Mouse (Mus musculus) embryonic facial prominence, embryonic 14.5 days (tissue): ENCODE measurements at regions not wholly inside any gene's neighbourhood (a gene's known extent, or its start where the extent isn't known, plus 50 kb on each side); places are given as distances from the start of the nearest gene placed in this dataset.

Experiments
- ATAC-seq: fragments of 200-750 bp; cut with Nextera tagmentation; 2 replicates; pipeline ENCODE4 v1.8.0; 2017; ENCODE audit warnings: low read depth, moderate number of reproducible peaks, moderate TSS enrichment
- DNase-seq: peaks from one replicate; pipeline ENCODE4 v3.0.0-alpha.2; 2015; ENCODE audit warnings: low spot score
- H3K27ac ChIP-seq: fragments of 300-500 bp; sonication (generic); replicated peaks from 2 replicates; pipeline ENCODE4 v1.5.1; 2014; ENCODE audit warnings: low read depth, mild to moderate bottlenecking, low read length, moderate library complexity
- H3K27me3 ChIP-seq: fragments of 300-500 bp; sonication (generic); replicated peaks from 2 replicates; pipeline ENCODE4 v1.6.1; 2014; ENCODE audit warnings: low read length; ENCODE audit not compliant: control insufficient read depth, insufficient read depth
- H3K36me3 ChIP-seq: fragments of 300-500 bp; sonication (generic); 2 replicates; pipeline ENCODE4 v1.6.1; 2014; ENCODE audit warnings: low read length, mixed read lengths; ENCODE audit not compliant: control insufficient read depth, insufficient read depth
- H3K4me1 ChIP-seq: fragments of 300-500 bp; sonication (generic); 2 replicates; pipeline ENCODE4 v1.6.1; 2014; ENCODE audit warnings: antibody characterized with exemption, low read length; ENCODE audit not compliant: control insufficient read depth, insufficient read depth
- H3K4me2 ChIP-seq: fragments of 300-500 bp; sonication (generic); 2 replicates; pipeline ENCODE4 v1.6.1; 2014; ENCODE audit warnings: low read depth, mild to moderate bottlenecking, low read length, moderate library complexity, mixed read lengths
- H3K4me3 ChIP-seq: fragments of 300-500 bp; sonication (generic); 2 replicates; pipeline ENCODE4 v1.5.1; 2014; ENCODE audit warnings: low read depth, mild to moderate bottlenecking, low read length
- H3K9ac ChIP-seq: fragments of 300-500 bp; sonication (generic); 2 replicates; pipeline ENCODE4 v1.6.1; 2014; ENCODE audit warnings: low read depth, mild to moderate bottlenecking, low read length, moderate library complexity, mixed read lengths
- H3K9me3 ChIP-seq: fragments of 300-500 bp; sonication (generic); 2 replicates; pipeline ENCODE4 v1.6.1; 2016; ENCODE audit warnings: low read length; ENCODE audit not compliant: control insufficient read depth
- WGBS: fragments of 180-500 bp; shearing (Covaris S2); extraction: QIAGEN DNeasy Blood & Tissue Kit; methylation state at CpG from one replicate; pipeline ENCODE4 v1.1.7; 2014; 5-methylcytosine and 5-hydroxymethylcytosine counted together

DNA sequence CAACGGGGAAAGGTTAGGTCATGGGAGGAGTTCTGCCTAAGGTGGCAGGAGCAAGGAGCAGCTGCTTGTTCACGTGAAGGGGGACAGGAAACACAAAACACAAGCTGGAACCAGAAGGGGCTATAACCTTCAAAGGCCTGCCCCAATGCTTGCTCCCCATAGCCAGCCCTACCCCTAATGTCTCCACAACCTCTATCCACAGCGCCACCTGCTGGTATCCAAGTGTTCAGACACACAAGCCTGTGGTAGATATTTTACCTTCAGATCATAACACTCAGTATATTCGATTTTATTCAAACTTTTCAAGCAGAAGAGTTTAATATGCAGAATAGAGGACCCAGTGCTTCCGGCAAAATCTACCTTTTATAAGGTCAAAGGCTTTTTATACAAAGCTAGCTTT is 124.0 kb downstream of the Tex36 start:
- Histone ChIP-seq H3K27ac (no peak overlapping the region), H3K4me2 (no peak overlapping the region)
- no peak for DNase-seq

DNA sequence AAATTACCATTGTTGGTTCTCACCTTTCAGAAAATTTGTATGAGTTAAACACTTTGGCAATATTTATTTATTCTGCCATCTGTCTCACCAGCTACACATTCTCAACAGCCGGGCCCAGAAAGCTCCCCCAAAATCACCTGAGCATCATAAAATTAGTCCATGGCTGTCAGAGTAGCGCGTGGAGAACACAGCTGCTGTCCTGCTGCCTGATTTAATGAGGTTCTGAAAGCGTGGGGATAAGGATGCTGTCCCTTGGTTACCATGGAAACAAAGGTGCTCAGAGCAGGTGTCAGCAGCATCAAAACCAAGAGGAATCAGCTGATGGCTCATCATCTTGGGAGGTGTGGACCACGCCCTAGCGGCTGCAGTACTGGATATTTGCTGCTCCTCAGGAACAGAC is 124.7 kb downstream of the Tex36 start:
- H3K4me1 ChIP-seq, result no peaks in the 10 kb centered on the region
- DNase-seq (no peak), ATAC-seq (no peak)
- no peak overlapping the region for H3K27ac ChIP-seq
- H3K4me3 ChIP-seq, result no peak overlapping the region
- H3K9ac ChIP-seq, result no peak overlapping the region
- no peaks in the 10 kb centered on the region for H3K9me3 ChIP-seq
- no peaks in the 10 kb centered on the region for H3K36me3 ChIP-seq
- no peak overlapping the region for H3K4me2 ChIP-seq
- WGBS, result 86% methylated on average over 6 of the region's 6 CpGs
- no peaks in the 10 kb centered on the region for H3K27me3 ChIP-seq

More for the DNA sequence above, 124.0 kb downstream of the Tex36 start:
- no peak for ATAC-seq
- Histone ChIP-seq H3K4me3 (no peak overlapping the region), H3K4me1 (no peaks in the 10 kb centered on the region), H3K9me3 (no peaks in the 10 kb centered on the region), H3K27me3 (no peaks in the 10 kb centered on the region), H3K9ac (no peak overlapping the region), H3K36me3 (no peaks in the 10 kb centered on the region)
- WGBS, result 82% methylated on average over 5 of the region's 5 CpGs

DNA sequence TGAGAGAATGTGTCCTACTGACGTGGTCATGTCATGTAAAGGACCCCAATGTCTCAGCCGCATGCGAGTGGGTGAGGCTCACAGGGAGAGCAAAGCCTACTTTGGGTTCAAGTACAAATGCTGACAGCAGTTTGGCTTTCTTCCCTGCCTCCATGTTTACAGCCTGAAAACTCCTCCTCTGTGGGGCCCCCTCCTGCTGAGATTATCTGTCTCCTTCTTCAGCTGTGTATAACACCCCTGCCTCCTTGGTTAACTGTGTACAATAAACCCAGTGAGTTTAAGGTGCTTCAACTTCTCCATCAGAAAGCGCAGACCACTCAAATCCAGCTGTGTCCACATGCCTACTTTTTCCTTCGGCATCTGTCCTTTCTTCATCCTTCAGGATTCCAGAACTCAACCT is 130.3 kb downstream of the Tex36 start:
- Histone ChIP-seq H3K4me2 (no peak overlapping the region), H3K9me3 (no peaks in the 10 kb centered on the region), H3K4me1 (peaks cover 21% of the 10 kb centered on the region; the same call in 1 of the 2 replicates), H3K36me3 (no peaks in the 10 kb centered on the region), H3K27me3 (no peaks in the 10 kb centered on the region), H3K27ac (no peak overlapping the region), H3K9ac (no peak overlapping the region), H3K4me3 (no peak overlapping the region)
- DNase-seq (no peak), ATAC-seq (no peak)
- WGBS, result 78% methylated on average over 5 of the region's 5 CpGs

DNA sequence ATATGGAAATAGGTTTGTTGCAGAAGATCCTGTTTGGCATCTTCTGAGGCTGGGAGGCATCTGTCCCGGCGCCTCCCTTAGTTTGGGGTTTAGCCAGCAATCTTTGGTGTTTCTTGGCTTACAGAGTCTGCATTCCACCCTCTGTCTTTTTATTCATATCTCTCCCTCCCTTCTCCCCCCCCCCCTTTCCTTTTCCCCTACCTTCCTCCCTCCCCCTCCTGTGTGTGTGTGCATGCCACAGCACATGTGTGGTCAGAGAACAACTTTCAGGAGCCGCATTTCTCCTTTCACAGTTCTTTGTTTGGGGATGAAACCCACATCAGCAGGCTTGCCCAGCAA is 131.4 kb downstream of the Tex36 start:
- H3K36me3 ChIP-seq, result no peaks in the 10 kb centered on the region
- H3K4me1 ChIP-seq, result peaks cover 21% of the 10 kb centered on the region; the same call in 1 of the 2 replicates
- H3K4me2 ChIP-seq, result no peak overlapping the region
- H3K27ac ChIP-seq, result no peak overlapping the region
- no peaks in the 10 kb centered on the region for H3K27me3 ChIP-seq
- H3K9ac ChIP-seq, result no peak overlapping the region
- ATAC-seq (peak; percentile 47; the same call in 1 of the 2 replicates), DNase-seq (peak; percentile 54)
- H3K4me3 ChIP-seq, result no peak overlapping the region
- H3K9me3 ChIP-seq, result no peaks in the 10 kb centered on the region
- 45% methylated on average over 3 of the region's 3 CpGs for WGBS

DNA sequence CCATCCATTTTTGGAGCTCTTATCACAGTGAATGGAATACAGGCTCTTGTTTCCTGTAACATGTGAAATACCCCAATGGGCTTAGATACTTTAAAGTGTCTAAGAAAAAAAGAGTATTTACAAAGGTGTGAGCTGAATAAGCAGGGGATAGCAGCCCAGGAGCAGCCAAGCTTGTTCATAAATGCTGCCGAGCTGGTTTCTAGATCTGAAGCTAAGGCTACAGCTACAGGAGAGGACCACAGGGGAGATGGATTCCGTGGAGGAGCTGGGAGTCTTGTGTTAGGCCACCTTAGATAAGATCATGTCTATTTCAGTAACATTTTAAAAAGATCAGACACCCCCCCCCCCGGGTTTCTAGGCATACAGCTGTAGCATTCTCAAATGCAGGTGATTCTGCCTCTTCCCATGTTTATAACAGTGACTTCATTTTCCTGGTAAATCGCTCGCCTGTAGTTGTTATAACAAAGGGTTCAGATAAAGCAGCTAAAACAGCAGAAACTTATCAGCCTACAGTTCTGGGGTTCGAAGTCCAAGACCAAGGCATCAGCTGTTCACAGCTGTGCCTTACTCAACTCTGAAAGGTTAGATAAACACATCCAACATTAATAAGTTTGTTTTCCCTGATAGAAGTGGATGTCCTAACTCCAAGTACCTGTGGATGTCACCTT is 131.9 kb downstream of the Tex36 start:
- Histone ChIP-seq H3K4me3 (no peak overlapping the region), H3K4me2 (no peak overlapping the region), H3K9me3 (no peaks in the 10 kb centered on the region), H3K27me3 (no peaks in the 10 kb centered on the region), H3K9ac (no peak overlapping the region), H3K27ac (no peak overlapping the region; the same call in 1 of the 2 replicates), H3K36me3 (no peaks in the 10 kb centered on the region), H3K4me1 (peaks cover 21% of the 10 kb centered on the region; the same call in 1 of the 2 replicates)
- ATAC-seq, result no peak
- no peak for DNase-seq
- WGBS, result 59% methylated on average over 6 of the region's 6 CpGs

DNA sequence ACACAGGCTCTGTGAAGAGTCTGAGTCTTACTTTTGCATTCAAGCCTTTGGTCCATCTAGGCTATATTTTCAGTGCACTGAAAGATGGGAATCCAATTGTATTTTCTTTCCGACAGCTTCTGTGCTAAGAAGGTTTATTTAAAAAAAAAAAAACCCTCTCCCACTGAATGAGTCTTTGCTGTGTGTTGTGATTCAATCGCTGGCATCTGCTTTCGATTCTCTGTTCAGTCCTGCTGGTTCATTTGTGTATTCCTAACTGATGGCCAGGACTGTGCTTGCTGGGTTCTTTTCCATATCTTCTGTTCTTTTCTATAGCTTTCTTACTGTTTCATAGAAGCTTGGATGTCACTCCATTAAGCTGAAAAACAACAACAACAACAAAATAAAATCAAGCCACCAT is 132.9 kb downstream of the Tex36 start:
- 31% methylated on average over 3 of the region's 3 CpGs for WGBS

DNA sequence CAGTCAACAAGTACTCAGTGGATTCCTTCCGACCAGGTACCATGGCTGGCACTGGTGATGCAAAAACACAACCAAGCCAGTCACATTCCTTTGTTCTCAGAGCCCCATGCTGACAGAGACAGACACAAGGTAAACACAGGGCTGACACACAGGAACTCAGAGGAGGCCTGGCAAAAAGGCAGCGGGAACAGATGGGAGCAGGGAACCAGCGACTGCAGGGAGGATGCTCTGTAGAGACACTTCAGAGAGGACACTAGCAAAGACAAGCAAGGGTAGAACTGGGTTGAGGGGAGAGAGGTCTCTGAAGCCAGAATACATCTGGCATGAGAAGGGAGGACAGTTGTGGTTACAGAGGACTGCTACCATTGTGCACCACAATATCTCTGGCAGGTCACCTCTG is 133.6 kb downstream of the Tex36 start:
- ATAC-seq (no peak), DNase-seq (no peak)
- no peak overlapping the region for H3K4me2 ChIP-seq
- no peak overlapping the region for H3K9ac ChIP-seq
- no peak overlapping the region for H3K4me3 ChIP-seq
- 46% methylated on average over 3 of the region's 3 CpGs for WGBS
- peak overlapping the region; percentile 34; the same call in 1 of the 2 replicates for H3K27ac ChIP-seq
- H3K36me3 ChIP-seq, result no peaks in the 10 kb centered on the region
- H3K4me1 ChIP-seq, result peaks cover 21% of the 10 kb centered on the region; the same call in 1 of the 2 replicates
- no peaks in the 10 kb centered on the region for H3K27me3 ChIP-seq
- H3K9me3 ChIP-seq, result peaks cover 4% of the 10 kb centered on the region; the same call in 1 of the 2 replicates

More for the DNA sequence above, 132.9 kb downstream of the Tex36 start:
- Histone ChIP-seq H3K9ac (no peak overlapping the region), H3K4me2 (no peak overlapping the region), H3K27ac (no peak overlapping the region), H3K9me3 (no peaks in the 10 kb centered on the region), H3K4me1 (peaks cover 21% of the 10 kb centered on the region; the same call in 1 of the 2 replicates), H3K27me3 (no peaks in the 10 kb centered on the region), H3K4me3 (no peak overlapping the region), H3K36me3 (no peaks in the 10 kb centered on the region)
- DNase-seq (no peak), ATAC-seq (no peak)

DNA sequence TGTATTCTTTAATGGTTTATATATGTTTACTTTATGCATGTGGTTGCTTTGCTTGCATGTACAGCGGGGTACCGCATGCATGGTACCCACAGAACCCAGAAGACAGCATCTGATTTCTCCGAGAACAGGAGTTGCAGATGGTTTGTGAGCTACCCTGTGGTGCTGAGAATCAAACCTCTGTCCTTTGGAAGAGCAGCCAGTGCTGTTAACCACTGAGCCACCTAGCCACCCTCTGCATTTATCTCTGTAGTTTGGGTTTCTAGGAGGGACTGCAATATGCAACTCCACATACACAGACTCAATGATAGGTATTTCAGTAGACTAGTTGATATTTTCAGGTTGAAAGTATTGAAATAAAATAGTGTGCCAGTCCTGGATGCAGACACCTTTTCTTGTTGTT is 134.4 kb downstream of the Tex36 start:
- ATAC-seq, result no peak
- no peak overlapping the region for H3K4me3 ChIP-seq
- no peak overlapping the region for H3K27ac ChIP-seq
- H3K4me2 ChIP-seq, result no peak overlapping the region
- no peak for DNase-seq
- H3K9me3 ChIP-seq, result peaks cover 6% of the 10 kb centered on the region; the same call in 1 of the 2 replicates
- 90% methylated on average over 3 of the region's 3 CpGs for WGBS
- H3K36me3 ChIP-seq, result no peaks in the 10 kb centered on the region
- peaks cover 21% of the 10 kb centered on the region; the same call in 1 of the 2 replicates for H3K4me1 ChIP-seq
- H3K27me3 ChIP-seq, result no peaks in the 10 kb centered on the region
- H3K9ac ChIP-seq, result no peak overlapping the region

DNA sequence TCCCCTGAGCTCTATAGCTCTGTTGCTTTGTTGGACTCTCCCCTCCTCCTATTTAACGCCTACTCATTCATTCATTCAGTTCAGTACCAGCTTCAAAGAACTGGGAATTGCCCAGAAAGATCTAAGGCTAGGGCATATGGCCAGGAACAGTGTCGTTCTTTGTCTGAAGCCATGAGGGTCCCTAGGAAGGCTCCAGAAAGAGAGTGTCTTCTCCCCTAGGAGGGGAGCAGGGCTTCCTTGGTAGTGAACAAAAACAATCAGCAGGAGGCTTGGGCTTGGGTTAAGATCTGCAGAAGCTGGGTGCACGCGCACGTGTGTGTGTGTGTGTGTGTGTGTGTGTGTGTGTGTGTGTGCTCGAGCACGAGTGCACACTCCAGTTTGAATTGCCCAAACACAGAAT is 142.7 kb downstream of the Tex36 start:
- no peaks in the 10 kb centered on the region for H3K36me3 ChIP-seq
- H3K9me3 ChIP-seq, result peaks cover 6% of the 10 kb centered on the region; the same call in 1 of the 2 replicates
- ATAC-seq (no peak), DNase-seq (no peak)
- WGBS, result 45% methylated on average over 7 of the region's 7 CpGs
- H3K27me3 ChIP-seq, result no peaks in the 10 kb centered on the region
- H3K4me1 ChIP-seq, result peaks cover 17% of the 10 kb centered on the region; the same call in 1 of the 2 replicates
- no peak overlapping the region for H3K27ac ChIP-seq
- H3K4me2 ChIP-seq, result no peak overlapping the region
- no peak overlapping the region for H3K9ac ChIP-seq
- H3K4me3 ChIP-seq, result no peak overlapping the region
